17 mouse cellular contexts compared by ENCODE assay signal in genomic region chr8:86593099-86593498, GRCm38 (mm10). TPM values are rescaled to one million over a fixed set of nuclear protein-coding genes. Genes with fewer than 3 reads are reported as not detected.
"Had no signal": no experiment of that assay in that cellular context is flagged by ENCODE, and none has a peak within 500 bp of the region (broad histone marks: within the 10 kb centered on the region; RNA-seq: fewer than 3 reads in every experiment).

No protein-coding gene starts in this region.

- H3K9me3 ChIP-seq: kidney, embryonic 15.5 days; limb, embryonic 12.5 days; midbrain, embryonic 15.5 days; neural tube, embryonic 13.5 days; stomach, embryonic 15.5 days had no signal

- H3K27me3 ChIP-seq: kidney, embryonic 15.5 days; limb, embryonic 12.5 days; midbrain, embryonic 15.5 days; neural tube, embryonic 13.5 days; stomach, embryonic 15.5 days had no signal

- ATAC-seq: lung, postnatal 0 days; midbrain, embryonic 15.5 days had no signal

- H3K4me1 ChIP-seq: kidney, embryonic 15.5 days; limb, embryonic 12.5 days; midbrain, embryonic 15.5 days; neural tube, embryonic 13.5 days; stomach, embryonic 15.5 days had no signal

- H3K27ac ChIP-seq: kidney, embryonic 15.5 days; limb, embryonic 12.5 days; liver, embryonic 14.5 days; midbrain, embryonic 15.5 days; neural tube, embryonic 13.5 days; stomach, embryonic 15.5 days had no signal

- DNase-seq: kidney, adult 11 months; kidney, postnatal 25 days; layer of hippocampus, postnatal 36 days; lung, adult 2 months; lung, postnatal 36 days; retina, postnatal 1 day; right cerebral cortex, postnatal 4 days; thymus, postnatal 36 days had no signal

- H3K4me2 ChIP-seq: kidney, embryonic 15.5 days; limb, embryonic 12.5 days; midbrain, embryonic 11.5 days; midbrain, embryonic 15.5 days; neural tube, embryonic 13.5 days; stomach, embryonic 15.5 days had no signal

- H3K36me3 ChIP-seq: kidney, embryonic 15.5 days; limb, embryonic 12.5 days; midbrain, embryonic 15.5 days; neural tube, embryonic 13.5 days; stomach, embryonic 15.5 days had no signal

- H3K4me3 ChIP-seq: kidney, embryonic 15.5 days; limb, embryonic 12.5 days; midbrain, embryonic 15.5 days; neural tube, embryonic 13.5 days; stomach, embryonic 15.5 days had no signal

- H3K9ac ChIP-seq: kidney, embryonic 15.5 days; limb, embryonic 12.5 days; liver, embryonic 14.5 days; midbrain, embryonic 15.5 days; neural tube, embryonic 13.5 days; stomach, embryonic 15.5 days had no signal

RNA-seq across cellular contexts. Expression of gene Abcc12, which starts 12.6 kb away (rescaled TPM):
- total RNA-seq: megakaryocyte progenitor cell, adult 5-6 weeks had no signal
